Mouse (Mus musculus) cerebral cortex, adult 2 months (tissue): ENCODE data around the gene Iqschfp.

Source experiments
- WGBS: fragments of 180-500 bp; shearing (Covaris S2); methylation state at CpG from one replicate; pipeline ENCODE4 v1.1.7; 2018; 5-methylcytosine and 5-hydroxymethylcytosine counted together

The Iqschfp gene

DNA sequence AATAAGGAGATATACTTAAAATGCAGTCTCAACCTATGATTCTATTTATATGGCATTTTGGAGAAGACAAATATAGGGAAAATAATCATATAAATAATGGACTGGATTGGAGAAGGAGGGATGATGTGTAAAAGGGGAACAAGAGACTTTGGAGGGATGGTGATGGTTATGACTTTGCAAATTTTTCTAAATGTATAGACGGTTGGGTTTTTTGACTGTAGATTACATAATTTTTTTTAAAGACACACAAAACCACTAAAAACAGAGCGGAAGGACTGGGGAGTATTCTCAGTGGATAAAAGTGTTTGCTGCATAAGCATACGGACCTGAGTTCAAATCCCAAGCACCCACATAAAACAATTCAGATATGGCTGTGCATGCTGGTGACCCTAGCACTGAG is 329.4 kb downstream of the Iqschfp start:
- 84% methylated on average over 3 of the region's 3 CpGs for WGBS

DNA sequence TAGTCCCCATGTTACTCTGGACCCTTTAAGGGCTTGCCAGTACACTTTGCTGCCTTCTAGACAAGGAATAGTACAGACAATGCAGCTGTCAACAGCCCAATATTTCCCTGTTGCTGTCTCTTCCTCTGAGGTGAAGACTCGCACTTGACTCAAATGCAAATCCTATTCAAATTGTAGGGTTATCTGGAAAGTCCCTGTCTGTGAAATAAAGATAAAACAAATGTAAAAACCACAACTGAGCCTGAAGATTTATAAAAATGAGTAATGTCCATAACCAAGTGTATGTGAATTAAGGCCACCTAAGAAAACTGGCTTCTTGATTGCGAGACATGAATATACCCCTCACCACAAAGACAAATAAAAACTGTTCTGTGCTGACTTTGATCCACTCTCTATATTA is 347.9 kb downstream of the Iqschfp start:
- 98% methylated on average over 2 of the region's 2 CpGs for WGBS

DNA sequence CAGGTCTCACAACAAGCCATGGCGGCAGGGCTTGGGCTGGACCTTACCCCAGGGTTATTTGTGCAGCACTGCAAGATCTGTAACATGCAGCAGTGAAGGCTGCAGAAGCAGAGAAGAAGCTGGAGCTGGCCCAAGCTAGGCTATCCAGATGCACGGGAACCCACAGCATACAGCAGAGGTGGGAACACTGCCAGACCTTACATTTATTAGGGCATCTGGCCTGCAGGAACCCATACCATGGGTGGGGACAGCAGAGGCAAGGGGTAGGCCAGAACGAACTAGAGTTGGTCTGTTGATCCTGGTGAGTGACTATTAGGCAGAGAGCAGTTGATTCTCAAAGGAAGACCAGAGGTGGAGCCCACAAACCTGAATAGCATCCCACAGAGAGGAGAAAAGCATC is 351.2 kb downstream of the Iqschfp start:
- 66% methylated on average over 3 of the region's 3 CpGs for WGBS

- WGBS: 46% methylated on average over 4 of the region's 4 CpGs
Observed at GRCm38 (mm10) chr3:68246154-68246553, 354.1 kb downstream of the Iqschfp start.

- WGBS: 27% methylated on average over 2 of the region's 2 CpGs
Observed at GRCm38 (mm10) chr3:68250589-68250988, 358.6 kb downstream of the Iqschfp start.

DNA sequence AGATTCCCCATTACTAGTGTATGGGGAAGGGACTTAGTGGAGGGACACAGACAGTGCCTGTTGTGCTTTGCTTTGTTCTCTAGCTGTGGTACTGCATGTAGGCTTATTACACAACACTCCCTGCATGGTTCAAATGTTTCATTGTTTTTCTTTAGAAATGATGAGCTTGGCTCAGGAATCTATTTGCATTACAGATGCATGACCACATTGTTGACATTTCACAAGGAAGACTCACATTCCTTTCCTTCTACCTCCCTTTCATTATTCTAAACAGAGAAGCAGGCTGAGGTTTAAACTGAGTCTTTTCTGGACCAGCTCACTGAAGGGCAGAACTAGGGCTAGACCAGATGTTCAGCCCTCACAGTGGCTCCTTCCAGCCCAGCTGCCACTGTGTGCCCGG is 360.3 kb downstream of the Iqschfp start:
- WGBS: 51% methylated on average over 1 of the region's 1 CpGs

DNA sequence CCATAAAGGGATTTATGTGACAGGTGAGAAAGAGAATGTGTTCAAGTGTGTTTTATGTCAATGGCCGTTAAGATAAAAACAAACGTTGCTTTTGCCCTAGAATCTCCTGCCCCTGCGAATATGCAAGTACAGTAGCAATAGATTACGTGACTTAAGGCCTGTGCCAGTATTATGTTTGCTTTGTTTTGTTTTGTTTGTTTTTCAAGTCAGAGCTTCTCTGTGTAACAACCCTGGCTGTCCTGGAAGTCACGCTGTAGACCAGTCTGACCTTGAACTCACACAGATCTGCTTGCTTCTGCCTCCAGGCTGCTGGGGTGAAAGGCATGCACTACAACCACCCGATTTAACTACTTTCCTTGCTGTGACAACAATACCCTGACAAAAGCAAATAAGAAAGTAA is 370.3 kb downstream of the Iqschfp start:
- 74% methylated on average over 6 of the region's 6 CpGs for WGBS

- WGBS: 73% methylated on average over 4 of the region's 4 CpGs
Observed at GRCm38 (mm10) chr3:68267905-68268304, 375.9 kb downstream of the Iqschfp start.

GRCm38 (mm10) chr3:68269251-68269650 is 377.2 kb downstream of the Iqschfp start:
- WGBS: 92% methylated on average over 4 of the region's 4 CpGs

- 85% methylated on average over 6 of the region's 6 CpGs for WGBS
Observed at GRCm38 (mm10) chr3:68270246-68270645, 378.2 kb downstream of the Iqschfp start.

DNA sequence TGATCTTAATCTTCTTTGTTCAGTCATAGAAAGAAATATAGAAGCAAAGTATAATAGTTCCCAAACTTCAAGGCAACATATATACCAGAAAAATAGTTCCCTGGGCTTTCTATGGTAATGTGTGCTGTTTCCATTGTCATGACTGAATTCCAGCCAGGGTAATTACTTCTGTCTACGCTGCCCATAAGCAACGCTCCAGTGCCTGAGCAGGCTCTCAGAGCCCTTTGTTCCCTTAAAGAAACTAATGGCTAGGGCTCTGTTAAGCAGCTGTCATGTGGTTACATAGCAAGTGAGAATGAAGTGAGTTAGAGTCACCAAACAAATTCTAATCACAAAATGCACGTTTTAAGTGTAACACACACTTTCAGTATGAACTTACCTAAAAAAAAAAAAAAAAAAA is 379.4 kb downstream of the Iqschfp start:
- WGBS: 57% methylated on average over 3 of the region's 3 CpGs

- 68% methylated on average over 3 of the region's 3 CpGs for WGBS
Observed at GRCm38 (mm10) chr3:68271881-68272280, 379.8 kb downstream of the Iqschfp start.

DNA sequence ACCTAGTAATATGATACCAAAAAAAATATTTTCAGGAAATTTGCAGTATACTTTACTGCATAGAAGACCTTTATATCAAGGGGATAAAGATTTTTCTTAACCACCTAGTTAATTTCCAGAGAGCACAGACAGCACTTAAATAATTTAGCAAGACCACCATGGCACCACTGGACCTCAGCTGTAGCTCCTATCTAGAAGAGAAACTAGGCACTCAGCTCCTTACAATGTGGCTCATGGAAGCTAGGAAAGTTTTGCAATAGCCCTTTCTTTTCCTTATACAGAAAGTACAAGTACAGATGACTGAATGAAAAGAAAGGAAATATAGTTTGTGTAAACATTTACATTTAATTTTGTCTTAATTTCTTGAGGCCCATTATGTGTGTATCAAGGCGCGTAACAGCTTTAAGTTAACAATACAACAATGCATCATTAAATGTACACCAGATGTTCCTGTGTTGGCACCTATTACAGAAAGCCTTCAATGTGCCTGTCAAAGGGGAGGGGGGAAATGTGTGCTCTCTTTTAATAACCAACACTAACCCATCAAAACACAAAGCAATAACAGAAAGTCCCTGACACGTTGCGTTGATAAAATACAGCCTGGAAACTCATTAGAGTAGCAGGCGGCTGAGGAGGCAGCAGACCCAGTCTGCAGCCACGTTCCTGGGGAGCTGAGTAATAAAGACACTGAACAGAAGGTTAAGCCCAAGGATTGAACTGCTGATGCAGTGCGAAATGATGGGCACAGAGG is 391.0 kb downstream of the Iqschfp start:
- WGBS: 46% methylated on average over 7 of the region's 7 CpGs

DNA sequence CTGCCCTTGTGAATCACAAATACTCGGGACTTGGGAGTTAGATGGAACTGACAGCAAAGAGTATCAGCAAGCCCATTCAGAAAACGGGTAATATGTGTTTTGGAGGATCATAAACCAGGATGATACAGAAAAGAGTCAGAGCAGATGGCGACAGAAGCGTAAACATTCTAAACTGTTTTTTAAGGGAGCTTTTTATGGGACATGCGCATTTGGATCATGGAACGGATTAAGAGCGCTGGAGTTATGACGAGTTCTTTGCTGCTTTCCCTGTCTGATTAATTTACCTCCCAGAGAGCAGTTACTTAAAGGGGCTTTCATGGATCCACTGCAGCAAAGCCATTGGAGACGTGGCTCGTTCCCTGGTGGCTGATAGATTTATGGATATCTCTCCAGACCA is 391.6 kb downstream of the Iqschfp start:
- 35% methylated on average over 10 of the region's 10 CpGs for WGBS

GRCm38 (mm10) chr3:68284500-68284899 is 392.5 kb downstream of the Iqschfp start:
- 74% methylated on average over 2 of the region's 2 CpGs for WGBS

- WGBS: 49% methylated on average over 7 of the region's 7 CpGs
Observed at GRCm38 (mm10) chr3:68296752-68297151, 404.7 kb downstream of the Iqschfp start.

DNA sequence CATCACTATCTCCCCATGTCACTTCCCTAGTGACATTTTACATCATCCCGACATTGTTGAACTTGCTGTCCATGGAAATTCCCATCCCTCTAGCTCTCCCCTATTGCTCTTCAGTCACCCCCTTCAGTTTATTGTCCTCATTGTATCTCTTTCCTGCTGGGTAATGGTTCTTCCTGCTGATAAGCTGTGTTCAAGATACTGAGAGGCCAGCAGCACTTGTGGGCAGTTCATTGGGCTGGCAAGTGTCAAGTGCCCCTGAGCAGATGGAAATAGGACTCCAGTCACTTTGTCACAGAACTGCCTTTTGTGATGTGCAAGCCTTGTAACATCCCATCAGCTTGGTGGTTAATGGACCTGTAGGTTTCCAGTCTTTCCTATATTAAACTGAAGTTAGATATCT is 413.6 kb downstream of the Iqschfp start:
- 56% methylated on average over 1 of the region's 1 CpGs for WGBS

DNA sequence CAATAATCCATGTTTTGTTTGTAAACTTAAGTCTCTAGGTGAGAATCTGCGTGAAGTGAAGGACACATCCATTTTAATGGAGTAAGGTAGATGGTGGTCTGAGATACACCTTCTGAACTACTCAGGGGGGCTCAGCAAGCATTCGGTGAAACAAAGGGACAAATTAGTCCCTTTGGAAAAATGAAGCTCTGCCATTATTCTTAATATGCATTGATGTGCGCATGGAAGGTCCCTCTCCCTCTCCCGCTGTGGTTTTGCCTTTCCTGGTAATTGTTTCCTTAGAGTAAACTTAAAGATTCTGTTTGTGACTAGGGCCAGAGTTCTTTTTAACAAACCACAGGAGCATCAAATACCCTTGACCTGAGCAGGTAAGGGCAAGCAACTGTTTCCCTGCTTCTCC is 414.7 kb downstream of the Iqschfp start:
- 75% methylated on average over 4 of the region's 4 CpGs for WGBS

DNA sequence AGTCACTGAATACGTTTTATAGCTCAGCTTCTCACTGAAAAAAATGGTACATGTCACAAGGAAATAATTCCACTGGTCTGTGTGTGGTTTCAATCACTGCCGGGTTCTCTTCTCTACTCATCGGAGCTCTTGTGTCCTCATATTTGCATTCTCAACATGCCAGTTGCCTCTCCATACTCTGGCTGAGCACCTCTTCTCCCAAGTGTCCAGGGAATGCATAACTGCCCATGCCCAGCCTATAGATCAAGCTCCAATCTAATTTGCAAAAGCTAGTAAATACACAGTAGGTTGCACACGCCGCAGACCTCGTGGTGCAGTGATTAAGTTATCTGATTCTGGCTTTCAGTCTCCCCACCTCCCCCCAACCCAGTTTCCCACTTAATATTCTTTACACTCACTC is 433.5 kb downstream of the Iqschfp start:
- 90% methylated on average over 6 of the region's 6 CpGs for WGBS

DNA sequence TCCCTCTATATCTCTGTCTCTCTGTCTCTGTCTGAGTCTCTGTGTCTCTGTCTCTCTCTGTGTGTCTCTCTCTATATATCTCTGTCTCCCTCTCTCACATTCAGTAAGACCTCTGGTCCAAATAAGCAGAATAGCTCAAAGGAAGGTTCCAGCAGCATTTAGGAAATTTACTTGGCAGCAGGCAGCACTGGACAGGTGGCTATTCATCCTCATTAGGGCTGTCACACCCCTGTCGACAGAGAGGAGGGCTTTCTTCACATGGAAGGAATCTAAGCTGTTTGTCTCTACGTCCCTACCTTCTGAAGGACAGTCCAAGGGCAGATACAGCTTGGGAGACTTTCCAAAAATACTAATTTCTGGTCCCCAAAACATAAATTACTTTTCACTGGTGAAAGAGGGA is 440.5 kb downstream of the Iqschfp start:
- WGBS: 50% methylated on average over 2 of the region's 2 CpGs

DNA sequence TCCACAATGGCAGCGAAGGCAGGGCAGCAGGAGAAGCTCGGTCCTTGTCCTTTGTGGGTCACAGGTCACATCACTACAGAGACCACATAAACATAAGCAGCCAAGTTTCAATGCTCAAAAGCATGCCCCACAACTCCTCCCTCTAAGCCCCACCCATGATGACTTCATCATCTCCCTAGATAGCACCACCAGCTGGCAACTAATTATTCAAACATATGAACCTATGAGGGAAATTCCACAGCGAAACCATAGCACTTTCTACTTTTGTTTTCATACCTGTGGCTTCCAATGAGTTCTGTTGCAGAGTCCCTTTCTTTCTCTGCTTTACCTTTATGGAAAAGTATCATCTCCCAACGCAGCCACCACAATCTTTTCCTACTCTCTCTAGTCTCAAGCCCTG is 443.5 kb downstream of the Iqschfp start:
- 96% methylated on average over 4 of the region's 4 CpGs for whole genome bisulfite sequencing

DNA sequence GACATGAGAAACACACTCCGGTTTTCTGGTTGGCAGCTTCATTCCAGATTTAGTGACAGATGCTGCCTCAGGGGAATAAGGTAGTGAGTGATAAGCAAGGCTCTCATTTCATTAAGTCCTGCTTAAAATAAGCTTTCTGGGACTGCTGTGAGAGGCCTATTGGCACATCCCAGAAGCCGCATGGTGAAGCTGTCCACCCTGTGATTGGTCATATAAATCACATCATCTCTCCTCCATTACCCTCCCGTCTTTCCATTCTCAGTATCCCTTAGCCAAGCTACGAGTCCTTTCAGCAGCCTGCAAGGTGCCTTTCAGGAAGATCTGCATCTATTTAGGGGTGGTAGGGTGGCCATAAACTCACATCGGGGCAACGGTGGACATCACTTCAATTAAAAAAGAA is 458.6 kb downstream of the Iqschfp start:
- 90% methylated on average over 6 of the region's 6 CpGs for WGBS

- 66% methylated on average over 3 of the region's 3 CpGs for WGBS
Observed at GRCm38 (mm10) chr3:68351461-68351860, 459.4 kb downstream of the Iqschfp start.

DNA sequence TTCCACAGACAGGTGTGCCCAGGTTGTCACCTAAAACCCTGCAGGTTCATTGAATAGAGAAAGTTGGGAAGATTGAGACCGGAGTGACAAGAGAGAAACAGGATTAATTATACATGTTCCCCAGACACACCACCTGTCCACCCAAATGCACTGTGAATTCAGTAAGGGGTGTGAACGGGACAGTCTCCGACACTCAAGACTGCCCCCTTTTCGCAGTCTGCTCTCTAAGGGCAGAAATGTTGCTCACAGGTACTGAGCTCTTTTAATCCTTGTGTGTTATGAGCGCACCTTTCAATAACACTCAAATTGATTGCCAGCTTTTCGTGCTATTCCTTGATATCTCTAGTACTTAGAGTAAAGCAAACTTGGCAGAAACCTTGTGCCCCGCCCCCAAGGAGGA is 460.9 kb downstream of the Iqschfp start:
- 83% methylated on average over 7 of the region's 7 CpGs for WGBS
